Mouse (Mus musculus): ENCODE data around the gene Uqcc2.

DNA sequence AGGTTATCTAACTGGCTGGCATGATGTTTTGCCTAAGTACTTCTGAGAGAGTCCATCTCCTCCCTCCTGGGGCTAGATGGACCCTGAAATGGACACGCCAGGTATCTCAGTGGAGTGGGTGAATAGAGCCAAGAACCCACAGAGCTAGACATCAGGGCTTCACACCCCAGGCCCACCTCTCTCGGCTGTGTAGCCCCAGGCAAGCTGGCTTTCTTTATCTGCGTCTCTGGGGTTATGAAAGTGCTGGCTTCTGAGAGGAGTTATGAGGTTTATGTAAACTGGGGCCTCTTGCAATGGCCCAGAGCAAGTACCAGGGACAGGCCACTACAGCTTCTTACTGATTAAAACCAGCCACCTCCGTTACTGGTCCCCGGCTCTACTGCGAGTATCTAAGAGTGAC, 21.2 kb upstream of the Uqcc2 start:
- no peak for TF ChIP-seq CTCF (IDR thresholded peaks at IDR 0.05; ENCODE audit: extremely low read depth, insufficient read depth, insufficient read length, insufficient replicate concordance)
- no peak for TF ChIP-seq POLR2A (IDR thresholded peaks at IDR 0.05; ENCODE audit: low read depth, low read length)
